Mouse (Mus musculus) ES-Bruce4 (cell line): Measurements from ENCODE around the gene Gnmt. TPM values are rescaled to one million over a fixed set of nuclear protein-coding genes. Genes with fewer than 3 reads are reported as not detected.

Experiments used
- H3K27ac ChIP-seq: 2 replicates; pipeline ENCODE4 v1.5.1; 2012; ENCODE audit warnings: low read length, inconsistent platforms; ENCODE audit not compliant: insufficient read depth
- H3K27me3 ChIP-seq: 2 replicates; pipeline ENCODE4 v1.6.1; 2012; ENCODE audit warnings: mild to moderate bottlenecking, low read length, inconsistent platforms; ENCODE audit not compliant: control insufficient read depth, poor library complexity, insufficient read depth, severe bottlenecking
- H3K36me3 ChIP-seq: 2 replicates; pipeline ENCODE4 v1.6.1; 2012; ENCODE audit warnings: inconsistent platforms, mild to moderate bottlenecking, low read length, moderate library complexity; ENCODE audit not compliant: control insufficient read depth, poor library complexity, insufficient read depth, severe bottlenecking
- H3K4me1 ChIP-seq: one replicate; pipeline ENCODE4 v1.8.1; 2011; ENCODE audit warnings: low read length; ENCODE audit not compliant: control insufficient read depth, insufficient read depth
- H3K4me3 ChIP-seq: 2 replicates; pipeline ENCODE4 v1.5.1; 2011; ENCODE audit warnings: low read depth, mild to moderate bottlenecking, low read length
- H3K9ac ChIP-seq: 2 replicates; pipeline ENCODE4 v1.6.1; 2012; ENCODE audit warnings: low read depth, mild to moderate bottlenecking, inconsistent platforms; ENCODE audit not compliant: poor library complexity, severe bottlenecking
- H3K9me3 ChIP-seq: replicated peaks from 2 replicates; pipeline ENCODE4 v1.6.1; 2012; ENCODE audit warnings: mild to moderate bottlenecking, low read length, inconsistent platforms; ENCODE audit not compliant: control insufficient read depth, poor library complexity, insufficient read depth, severe bottlenecking
- CTCF ChIP-seq: IDR thresholded peaks from one replicate; pipeline ENCODE4 v1.8.1; 2011; ENCODE audit warnings: low read depth, low read length
- EP300 ChIP-seq: IDR thresholded peaks from 2 replicates; pipeline ENCODE4 v1.6.1; 2011; ENCODE audit warnings: low read depth, low read length; ENCODE audit not compliant: insufficient read depth
- POLR2A ChIP-seq: IDR thresholded peaks from one replicate; pipeline ENCODE4 v1.8.1; 2011; ENCODE audit warnings: low read length; ENCODE audit not compliant: insufficient read depth
- polyA plus RNA-seq: library from polyadenylated mRNA; stranded (reverse); fragments of >200 nt; gene quantifications from 2 replicates; pipeline ENCODE4 v1.2.4, GENCODE M21; 2011; ENCODE audit warnings: low read depth; ENCODE audit not compliant: missing spikeins, insufficient read depth, insufficient read length

Gnmt gene
- polyA plus RNA-seq, 1 experiment: 3.9 TPM

DNA sequence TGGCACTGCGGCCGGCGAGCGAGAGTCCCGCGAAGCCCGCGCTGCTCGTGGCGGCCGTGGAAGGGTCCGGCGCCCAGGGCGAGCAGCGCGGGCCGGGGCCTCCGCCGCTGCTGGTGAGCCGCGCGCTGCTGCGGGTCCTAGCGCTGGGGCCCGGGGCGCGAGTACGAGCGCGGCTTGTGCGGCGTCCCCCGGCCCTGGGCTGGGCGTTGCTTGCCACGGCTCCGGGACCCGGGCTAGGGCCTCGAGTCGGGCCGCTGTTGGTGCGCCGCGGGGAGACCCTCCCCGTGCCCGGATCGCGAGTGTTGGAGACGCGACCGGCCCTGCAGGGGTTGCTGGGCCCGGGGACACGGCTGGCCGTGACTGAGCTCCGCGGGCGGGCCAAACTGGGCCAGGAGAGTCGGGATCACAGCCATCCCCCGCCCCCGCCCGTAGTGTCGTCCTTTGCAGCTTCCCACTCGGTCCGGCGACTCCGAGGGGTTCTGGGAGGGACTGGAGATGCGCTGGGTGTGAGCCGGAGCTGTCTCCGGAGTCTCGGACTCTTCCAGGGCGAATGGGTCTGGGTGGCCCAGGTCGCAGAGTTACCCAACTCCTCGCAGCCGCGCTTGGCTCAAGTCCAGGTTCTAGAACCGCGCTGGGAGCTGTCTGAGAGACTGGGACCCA lies 17.2 kb downstream of the Gnmt start:
- 0 out of 2 replicates have a peak, but pooled peaks cover 5% of the 10 kb centered on the region for H3K36me3 ChIP-seq
- peak overlapping the region; percentile 98 for H3K9ac ChIP-seq
- H3K4me3 ChIP-seq: peak overlapping the region; percentile 84
- H3K27me3 ChIP-seq: no peaks in the 10 kb centered on the region
- no peaks in the 10 kb centered on the region for H3K9me3 ChIP-seq
- TF ChIP-seq POLR2A (no peak), CTCF (no peak), EP300 (no peak)
- H3K27ac ChIP-seq: no peak overlapping the region
- H3K4me1 ChIP-seq: no peaks in the 10 kb centered on the region

GRCm38 (mm10) chr17:46710959-46711597 lies 17.9 kb downstream of the Gnmt start, which contains the start of gene Pex6:
Pex6 (plus strand) TSS chr17:46711463.
- TF ChIP-seq CTCF: no peak
- peak; percentile 87 for TF ChIP-seq POLR2A
- Histone ChIP-seq H3K4me1 (no peaks in the 10 kb centered on the region), H3K9ac (peak within 1 kb of the TSS; percentile 98), H3K27ac (peak within 1 kb of the TSS; percentile 70; the same call in 1 of the 2 replicates), H3K27me3 (no peaks in the 10 kb centered on the region), H3K4me3 (peak within 1 kb of the TSS; percentile 84), H3K36me3 (0 out of 2 replicates have a peak, but pooled peaks cover 5% of the 10 kb centered on the region), H3K9me3 (no peaks in the 10 kb centered on the region)

DNA sequence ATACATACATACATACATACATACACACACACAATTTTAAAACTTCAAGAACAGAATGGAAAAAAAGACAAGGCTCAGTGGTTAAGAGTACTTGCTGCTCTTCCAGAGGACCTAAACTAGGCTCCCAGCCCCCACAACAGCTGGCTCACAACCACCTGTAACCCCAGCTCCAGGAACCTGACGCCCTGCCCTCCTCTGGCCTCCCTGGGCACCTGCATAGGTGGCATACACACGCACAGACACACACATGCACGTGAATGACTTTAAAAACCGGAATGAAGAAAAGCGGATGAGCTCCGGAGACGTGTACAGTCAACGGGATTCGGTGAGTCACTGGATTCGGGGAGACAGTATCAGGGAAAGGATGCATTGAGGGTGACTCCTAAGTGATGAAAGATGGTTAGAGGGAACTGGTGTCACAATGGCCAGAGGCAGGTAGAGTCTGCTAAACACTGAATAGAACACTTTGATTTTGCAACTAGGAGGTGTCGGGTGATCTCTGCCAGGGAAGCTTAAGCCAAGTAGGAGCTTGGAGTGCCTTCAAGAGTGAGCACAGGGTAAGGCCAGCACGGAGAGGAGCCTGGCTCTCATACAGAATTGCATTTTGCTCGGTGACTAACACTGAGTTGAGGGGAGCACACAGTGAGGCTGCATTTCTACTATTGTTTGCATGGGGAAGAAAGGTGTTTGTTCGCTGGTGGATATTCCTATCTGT lies 22.4 kb downstream of the Gnmt start:
- no peak overlapping the region for H3K4me3 ChIP-seq
- peaks cover 4% of the 10 kb centered on the region for H3K4me1 ChIP-seq
- H3K9me3 ChIP-seq: no peaks in the 10 kb centered on the region
- H3K27me3 ChIP-seq: no peaks in the 10 kb centered on the region
- no peak overlapping the region for H3K27ac ChIP-seq
- no peaks in the 10 kb centered on the region for H3K36me3 ChIP-seq
- TF ChIP-seq EP300: no peak
- TF ChIP-seq POLR2A: no peak
- no peak for TF ChIP-seq CTCF
- no peak overlapping the region for H3K9ac ChIP-seq

GRCm38 (mm10) chr17:46704887-46705835 lies 23.8 kb downstream of the Gnmt start, which contains the start of gene Ppp2r5d:
Ppp2r5d (minus strand) TSS chr17:46705111.
- Histone ChIP-seq H3K27ac (peak within 1 kb of the TSS; percentile 64), H3K9ac (peak within 1 kb of the TSS; percentile 98), H3K36me3 (no peaks in the 10 kb centered on the region), H3K27me3 (no peaks in the 10 kb centered on the region), H3K9me3 (no peaks in the 10 kb centered on the region), H3K4me1 (peaks cover 4% of the 10 kb centered on the region), H3K4me3 (peak within 1 kb of the TSS; percentile 84)
- TF ChIP-seq EP300 (no peak), CTCF (no peak), POLR2A (peak; percentile 98)

DNA sequence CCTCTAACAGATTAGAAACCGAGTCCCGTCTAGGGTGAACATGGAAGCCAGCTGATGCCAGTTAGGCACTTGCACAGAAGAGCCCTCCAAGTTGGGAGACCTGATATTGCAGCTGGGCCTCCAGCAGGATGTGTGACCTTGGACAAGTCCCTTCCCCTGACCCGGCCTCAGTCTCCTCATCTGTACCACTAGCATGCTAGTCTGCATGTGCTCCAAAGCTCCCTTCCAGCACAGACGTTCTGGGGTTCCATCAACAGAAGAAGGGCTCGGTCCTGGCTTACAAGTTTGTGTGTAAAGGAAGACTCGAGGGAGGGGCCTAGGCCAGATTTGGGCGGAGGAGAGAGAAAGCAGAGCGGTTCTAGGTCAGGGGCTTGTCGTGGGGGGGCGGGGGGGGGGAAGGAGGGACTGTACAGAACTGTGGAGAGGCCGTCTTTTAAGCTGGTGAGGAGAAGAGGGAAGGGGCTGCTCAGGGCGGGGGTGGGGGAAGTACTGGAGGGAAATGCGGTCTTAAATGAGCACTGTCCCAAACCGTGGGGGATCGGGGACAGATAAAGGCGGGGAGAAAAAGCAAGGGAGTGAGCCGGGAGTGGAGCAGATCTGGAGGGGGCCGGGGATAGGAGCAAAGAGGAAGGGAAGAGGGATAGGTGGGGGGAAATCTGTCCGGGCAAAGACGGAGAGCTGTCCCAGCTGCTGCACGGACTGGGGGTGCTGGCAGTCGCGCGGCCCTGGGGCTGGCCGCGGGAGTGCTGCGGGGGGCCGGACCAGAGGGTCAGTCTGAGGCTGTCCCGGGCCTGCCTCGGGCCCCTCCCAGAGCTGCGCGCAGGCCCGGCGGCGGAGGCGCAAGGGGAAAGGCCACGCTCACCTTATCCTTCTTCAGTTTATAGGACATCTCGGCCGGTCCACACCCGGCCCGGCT lies 24.7 kb downstream of the Gnmt start:
- H3K4me3 ChIP-seq: peak overlapping the region; percentile 84
- H3K27ac ChIP-seq: peak overlapping the region; percentile 42; the same call in 1 of the 2 replicates
- H3K27me3 ChIP-seq: no peaks in the 10 kb centered on the region
- no peaks in the 10 kb centered on the region for H3K9me3 ChIP-seq
- H3K36me3 ChIP-seq: no peaks in the 10 kb centered on the region
- TF ChIP-seq CTCF (no peak), EP300 (no peak), POLR2A (no peak)
- peaks cover 4% of the 10 kb centered on the region for H3K4me1 ChIP-seq
- peak overlapping the region; percentile 98 for H3K9ac ChIP-seq
